Mouse (Mus musculus) hindlimb bud, embryonic 11.5 days (tissue): ENCODE data around the gene Micall1.

Experiments used
- DNase-seq: peaks from one replicate; pipeline ENCODE4 v3.0.0-alpha.2; 2012; ENCODE audit warnings: low read depth, low spot score; ENCODE audit errors: extremely low spot score

The Micall1 gene

GRCm38 (mm10) chr15:79108421-79109320 lies at the start of gene Micall1:
TSS of gene Micall1 (plus strand) at chr15:79108898.
- DNase-seq, result peak; percentile 47

- DNase-seq, result no peak
Observed at GRCm38 (mm10) chr15:79060887-79061565, 47.7 kb upstream of the Micall1 start.

DNA sequence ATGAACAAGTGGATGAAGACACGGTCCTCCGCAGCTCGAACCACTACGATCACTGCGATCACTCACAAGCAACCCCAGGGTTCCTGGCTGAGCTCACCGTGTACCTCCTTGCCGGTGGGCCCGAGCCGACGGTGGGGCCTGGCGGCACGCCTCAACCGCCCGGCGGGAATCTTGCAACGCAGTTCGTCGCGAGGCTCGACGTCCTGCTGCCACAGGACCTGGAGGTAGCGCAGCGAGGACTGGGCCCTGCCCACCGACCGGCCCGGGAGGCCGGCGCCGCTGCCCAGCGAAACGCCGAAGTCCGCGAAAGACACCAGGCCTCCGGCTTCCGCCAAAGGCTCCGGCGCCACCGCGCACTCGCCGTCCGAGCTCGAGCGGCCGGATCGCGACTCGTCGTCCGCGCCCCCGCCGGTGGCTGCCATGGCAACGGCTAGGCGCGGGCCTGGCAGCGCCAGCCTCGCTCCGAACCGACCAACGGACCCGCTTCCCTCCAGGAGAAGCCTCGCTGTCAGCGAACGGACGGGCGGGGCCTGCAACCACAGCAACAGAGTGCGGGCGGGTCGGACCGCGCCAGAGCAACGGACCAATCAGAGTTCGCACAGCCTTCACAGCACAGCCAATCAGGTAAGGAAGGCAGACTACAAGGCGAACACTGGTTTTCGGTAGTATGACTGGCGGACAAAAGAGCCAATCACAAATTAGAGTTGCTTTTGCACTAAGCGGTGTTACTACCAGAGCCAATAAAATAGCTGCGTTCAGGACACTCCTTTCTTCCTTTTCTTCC lies 46.1 kb upstream of the Micall1 start, which contains the start of gene Ankrd54:
TSS of gene Ankrd54 (minus strand) at position 518 of the 784 bp plus-strand sequence.
- peak; percentile 100 for DNase-seq

DNA sequence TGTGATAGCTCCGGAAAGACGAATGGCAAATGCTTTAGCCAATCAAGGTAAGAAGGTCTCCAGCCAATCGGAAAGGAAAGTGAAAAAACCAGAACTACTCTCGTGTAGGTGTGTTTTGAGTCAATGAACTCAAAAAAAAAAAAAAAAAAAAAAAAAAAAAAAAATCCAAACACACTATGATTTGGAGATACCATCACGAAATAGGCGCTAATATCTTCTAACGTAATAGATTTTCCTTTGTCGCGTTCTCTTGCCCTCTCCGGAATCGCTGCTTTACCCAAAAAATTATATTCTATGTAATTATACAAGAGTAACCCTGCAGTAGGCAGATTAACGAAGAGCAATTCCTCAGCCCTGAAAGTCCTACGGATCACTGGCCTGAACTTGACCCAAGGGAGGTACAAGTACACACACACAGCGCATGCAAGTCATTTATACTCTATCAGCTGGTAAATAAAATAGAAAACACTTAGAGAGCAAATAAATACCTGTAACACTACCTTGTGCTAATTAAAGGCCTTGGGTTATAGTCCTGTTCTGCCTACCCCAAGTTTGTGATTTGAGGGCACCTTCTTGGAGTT lies 45.4 kb upstream of the Micall1 start:
- no peak for DNase-seq

GRCm38 (mm10) chr15:79065086-79065770 lies 43.5 kb upstream of the Micall1 start:
- DNase-seq, result no peak

GRCm38 (mm10) chr15:79066276-79066675 lies 42.4 kb upstream of the Micall1 start:
- DNase-seq, result no peak

- DNase-seq, result no peak
Observed at GRCm38 (mm10) chr15:79067631-79068030, 41.1 kb upstream of the Micall1 start.

GRCm38 (mm10) chr15:79068416-79068815 lies 40.3 kb upstream of the Micall1 start:
- no peak for DNase-seq

DNA sequence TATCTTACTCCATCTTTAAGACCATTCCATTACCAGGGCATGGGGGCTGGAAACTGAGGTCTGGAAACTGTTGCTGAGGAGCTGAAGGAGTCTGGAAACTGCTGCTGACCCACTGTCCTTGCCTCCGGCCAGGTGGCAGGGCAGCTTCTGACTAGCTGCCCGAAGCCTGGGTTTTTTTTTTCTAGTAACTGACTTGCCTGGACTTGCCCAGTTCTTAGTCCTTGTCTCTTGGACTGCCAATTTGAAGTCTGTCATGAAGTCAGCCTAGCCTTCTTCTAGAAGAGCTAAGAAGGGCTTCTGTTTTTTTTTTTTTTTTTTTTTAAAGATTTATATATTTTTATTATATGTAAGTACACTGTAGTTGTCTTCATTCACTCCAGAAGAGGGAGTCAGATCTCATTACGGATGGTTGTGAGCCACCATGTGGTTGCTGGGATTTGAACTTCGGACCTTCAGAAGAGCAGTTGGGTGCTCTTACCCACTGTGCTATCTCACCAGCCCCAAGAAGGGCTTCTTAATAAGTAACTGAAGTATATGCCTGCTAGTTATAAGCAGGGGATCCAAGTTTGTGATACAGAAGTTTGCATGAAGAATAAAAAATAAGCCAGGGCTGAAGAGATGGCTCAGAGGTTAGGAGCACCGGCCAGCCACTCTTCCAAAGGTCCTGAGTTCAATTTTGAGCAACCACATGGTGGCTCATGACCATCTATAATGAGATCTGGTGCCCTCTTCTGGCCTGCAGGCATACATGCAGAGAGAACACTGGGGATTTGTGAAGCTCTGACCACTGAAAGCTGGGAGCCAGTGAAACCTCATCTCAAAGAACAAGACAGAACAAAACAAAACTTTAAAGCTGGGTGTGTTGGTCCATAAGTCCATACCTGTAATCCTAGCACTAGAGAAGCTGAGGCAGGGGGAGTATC lies 37.3 kb upstream of the Micall1 start:
- DNase-seq, result no peak

DNA sequence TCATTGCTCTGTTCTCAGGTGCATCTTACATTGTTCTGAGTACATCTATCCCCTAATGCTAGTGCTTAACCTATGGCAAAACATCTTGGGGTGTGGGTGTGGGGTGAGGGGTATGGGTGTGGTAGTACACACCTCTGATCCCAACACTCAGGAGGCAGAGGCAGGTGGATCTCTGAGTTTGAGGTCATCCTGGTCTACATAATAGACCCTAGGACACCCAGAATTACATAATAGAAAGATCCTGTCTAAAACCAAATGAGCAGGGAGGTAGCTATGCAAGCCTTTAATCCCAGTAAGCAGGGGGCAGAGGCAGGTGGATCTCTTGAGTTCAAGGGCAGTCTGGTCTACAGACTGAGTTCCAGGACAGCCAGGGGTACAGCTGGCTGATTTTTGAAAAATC lies 34.9 kb upstream of the Micall1 start:
- no peak for DNase-seq

GRCm38 (mm10) chr15:79074446-79074845 lies 34.3 kb upstream of the Micall1 start:
- no peak for DNase-seq

GRCm38 (mm10) chr15:79074913-79075532 lies 33.7 kb upstream of the Micall1 start, which contains the start of gene Eif3l:
TSS of gene Eif3l (plus strand) at chr15:79075179.
- DNase-seq, result peak; percentile 72

- DNase-seq, result no peak
Observed at GRCm38 (mm10) chr15:79075658-79076365, 32.9 kb upstream of the Micall1 start.

DNA sequence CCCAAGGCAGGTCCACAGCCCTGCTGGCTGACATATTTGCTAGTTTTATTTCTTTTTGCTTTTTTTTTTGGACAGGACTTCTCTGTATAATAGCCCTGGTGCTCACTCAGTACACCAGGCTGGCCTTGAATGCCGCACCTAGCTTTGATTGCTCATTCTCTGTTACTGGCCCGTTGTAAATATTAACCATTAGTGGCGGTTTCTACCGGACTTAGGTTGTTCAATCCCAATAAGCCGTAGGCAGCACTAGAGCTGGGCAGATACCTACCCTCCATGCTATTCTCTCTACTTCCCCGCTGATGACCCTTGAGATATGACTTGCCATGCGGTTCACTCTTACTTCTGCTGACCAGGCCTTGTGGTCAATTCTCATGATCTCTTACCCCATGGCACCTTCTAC lies 29.1 kb upstream of the Micall1 start:
- no peak for DNase-seq

- DNase-seq, result no peak
Observed at GRCm38 (mm10) chr15:79092284-79092683, 16.4 kb upstream of the Micall1 start.

GRCm38 (mm10) chr15:79093083-79093839 lies 15.4 kb upstream of the Micall1 start:
- no peak for DNase-seq

DNA sequence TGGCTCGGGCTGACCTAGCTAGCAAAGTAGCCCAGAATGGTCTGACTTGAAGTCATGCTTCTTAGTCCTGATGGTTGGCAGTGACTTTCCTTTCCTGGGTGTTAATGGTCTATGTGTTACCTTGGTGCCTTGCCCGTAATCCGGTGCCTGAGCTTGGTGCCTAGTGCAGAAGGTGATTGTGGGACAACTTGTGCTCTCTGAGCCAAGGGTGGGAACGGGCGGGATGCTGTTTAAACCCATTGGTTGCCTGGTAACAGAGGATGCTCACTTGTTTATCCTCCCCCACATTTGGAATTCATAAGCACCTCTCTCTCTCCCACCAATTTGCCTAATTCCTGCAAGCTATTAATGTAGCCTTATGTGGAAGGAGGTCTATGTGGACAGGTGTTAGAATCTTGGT lies 13.2 kb upstream of the Micall1 start:
- DNase-seq, result no peak
